Mouse (Mus musculus) brown adipose tissue, adult 24 weeks (tissue): ENCODE data around the gene Dock3. TPM values are rescaled to one million over a fixed set of nuclear protein-coding genes. Genes with fewer than 3 reads are reported as not detected.

ENCODE experiments used
- H3K27ac ChIP-seq: fragments of 200-500 bp; replicated peaks from 2 replicates; pipeline ENCODE4 v1.5.1; 2012; ENCODE audit warnings: low read depth, mild to moderate bottlenecking, low read length
- H3K4me1 ChIP-seq: fragments of 200-500 bp; 2 replicates; pipeline ENCODE4 v1.6.1; 2012; ENCODE audit warnings: low read length, mixed read lengths; ENCODE audit not compliant: control insufficient read depth, insufficient read depth, insufficient read length
- H3K4me3 ChIP-seq: fragments of 200-500 bp; 2 replicates; pipeline ENCODE4 v1.5.1; 2012; ENCODE audit warnings: low read depth, mild to moderate bottlenecking, low read length, moderate library complexity; ENCODE audit not compliant: insufficient read depth
- polyA plus RNA-seq: library from polyadenylated mRNA; stranded (reverse); fragments of >200 nt; gene quantifications from 2 replicates; pipeline ENCODE4 v1.2.4, GENCODE M21; 2012; ENCODE audit not compliant: missing spikeins, insufficient read depth, insufficient read length

Gene Dock3
- polyA plus RNA-seq, 1 experiment: not detected

DNA sequence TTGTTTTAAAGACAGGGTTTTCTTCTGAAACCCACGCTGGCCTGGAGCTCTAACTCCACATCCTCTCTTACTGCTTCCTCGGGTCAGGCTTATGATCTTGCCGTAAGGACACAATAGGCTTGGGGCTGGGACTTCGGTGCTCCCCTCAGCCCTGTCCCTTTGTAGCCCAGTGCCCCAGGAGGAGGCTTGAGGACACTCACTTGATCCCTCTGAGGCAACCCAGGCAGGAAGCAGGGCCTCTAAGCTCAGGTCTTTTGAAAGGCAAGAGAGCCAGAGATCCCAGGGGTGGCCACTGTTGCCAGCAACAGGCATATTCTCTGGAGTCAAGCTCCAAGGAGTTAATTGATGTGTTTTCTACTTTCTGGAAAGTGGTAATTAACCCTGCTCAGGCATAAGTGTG, 352.2 kb downstream of the Dock3 start:
- Histone ChIP-seq H3K27ac (no peak overlapping the region), H3K4me3 (no peak overlapping the region), H3K4me1 (no peaks in the 10 kb centered on the region)

DNA sequence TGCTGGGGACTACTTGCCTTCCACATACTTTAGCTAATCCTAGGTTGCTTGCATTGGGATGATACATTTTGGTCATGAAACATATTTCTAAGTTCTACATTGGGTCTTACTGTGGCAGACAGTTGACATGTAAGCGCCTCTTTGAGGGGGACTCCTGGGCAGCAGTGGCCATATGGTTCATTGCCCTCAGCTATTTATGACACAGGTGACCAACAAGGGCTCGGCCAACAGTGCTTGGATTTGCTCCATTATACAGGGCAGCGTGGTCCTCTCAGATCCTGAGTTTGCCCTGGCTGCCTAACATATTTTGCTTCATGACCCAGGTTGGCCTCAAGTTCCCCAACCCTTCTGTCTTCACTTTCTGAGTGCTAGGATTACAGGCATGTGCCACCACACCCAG, 355.0 kb downstream of the Dock3 start:
- Histone ChIP-seq H3K27ac (no peak overlapping the region), H3K4me3 (no peak overlapping the region), H3K4me1 (no peaks in the 10 kb centered on the region)

DNA sequence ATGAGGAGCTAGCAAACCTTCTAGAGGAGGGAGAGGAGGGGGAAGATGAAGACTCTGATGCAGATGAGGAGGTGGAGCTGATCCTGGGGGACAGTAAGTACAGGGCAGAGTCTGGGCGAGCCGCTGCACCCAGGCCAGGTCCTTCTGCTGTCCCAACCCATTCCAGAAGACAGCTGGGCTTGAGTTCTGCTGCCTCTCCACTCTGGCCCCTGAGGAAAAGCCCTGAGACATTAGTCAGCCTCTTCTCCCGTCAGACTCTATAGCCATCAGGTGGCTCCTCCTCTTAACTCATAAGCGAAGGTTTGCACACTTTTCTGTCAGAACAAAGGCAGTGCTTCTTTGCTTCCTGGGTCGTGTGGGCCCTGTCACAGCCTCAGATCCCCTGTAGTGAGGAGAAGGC, 357.5 kb downstream of the Dock3 start:
- Histone ChIP-seq H3K4me3 (no peak overlapping the region), H3K27ac (no peak overlapping the region)

DNA sequence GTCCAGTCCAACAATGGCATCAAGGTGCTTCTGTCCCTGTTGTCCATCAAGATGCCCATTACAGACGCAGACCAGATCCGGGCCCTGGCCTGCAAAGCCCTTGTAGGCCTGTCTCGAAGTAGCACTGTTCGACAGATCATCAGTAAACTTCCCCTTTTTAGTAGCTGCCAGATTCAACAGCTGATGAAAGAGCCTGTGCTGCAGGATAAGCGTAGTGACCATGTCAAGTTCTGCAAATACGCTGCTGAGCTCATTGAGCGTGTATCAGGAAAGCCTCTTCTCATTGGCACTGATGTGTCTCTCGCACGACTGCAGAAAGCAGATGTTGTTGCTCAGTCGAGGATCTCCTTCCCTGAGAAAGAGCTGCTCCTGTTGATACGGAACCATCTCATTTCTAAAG, 373.7 kb downstream of the Dock3 start:
- no peak overlapping the region for H3K4me3 ChIP-seq
- H3K27ac ChIP-seq: no peak overlapping the region
- no peaks in the 10 kb centered on the region for H3K4me1 ChIP-seq

More for the DNA sequence above, 357.5 kb downstream of the Dock3 start:
- H3K4me1 ChIP-seq: no peaks in the 10 kb centered on the region

DNA sequence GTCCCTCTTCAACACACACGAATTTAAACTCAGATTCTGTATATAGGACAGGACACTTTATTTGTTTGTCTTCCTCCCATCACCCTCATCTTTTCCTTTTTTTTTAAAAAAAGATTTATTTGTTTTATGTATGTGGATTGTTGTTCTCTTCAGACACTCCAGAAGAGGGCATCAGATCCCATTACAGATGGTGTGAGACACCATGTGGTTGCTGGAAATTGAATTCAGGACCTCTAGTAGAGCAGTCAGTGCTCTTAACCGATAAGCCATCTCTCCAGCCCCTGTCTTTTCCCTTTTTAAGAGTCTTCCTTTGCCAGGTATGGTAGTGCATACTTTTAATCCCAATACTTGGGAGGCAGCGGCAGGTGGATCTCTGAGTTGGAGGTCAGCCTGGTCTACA, 375.0 kb downstream of the Dock3 start:
- Histone ChIP-seq H3K4me3 (no peak overlapping the region), H3K4me1 (no peaks in the 10 kb centered on the region), H3K27ac (no peak overlapping the region)

Other genes starting within 250 kb of the Dock3 start
- 18.4 and 23.6 TPM in 2 replicates for gene Mapkapk3, start 58.0 kb upstream of the Dock3 start, polyA plus RNA-seq
- gene Cish, start 64.1 kb upstream of the Dock3 start, polyA plus RNA-seq: 23.1 and 44.9 TPM in 2 replicates
- 52.8 and 58.3 TPM in 2 replicates for gene Hemk1, start 106.4 kb upstream of the Dock3 start, polyA plus RNA-seq
- 8.8 and 22.5 TPM in 2 replicates for gene 6430571L13Rik, start 108.7 kb upstream of the Dock3 start, polyA plus RNA-seq
- gene Cacna2d2, start 167.7 kb upstream of the Dock3 start, polyA plus RNA-seq: not detected in 2 replicates